Mouse (Mus musculus): ENCODE measurements at regions not wholly inside any gene's neighbourhood (a gene's known extent, or its start where the extent isn't known, plus 50 kb on each side); places are given as distances from the start of the nearest gene placed in this dataset.

- no peak for DNase-seq (ENCODE audit: low spot score)
These were observed 1345.4 kb upstream of the Dsel start for GRCm38 (mm10) chr1:113210095-113210494.

GRCm38 (mm10) chr1:113204019-113204418, 1339.3 kb upstream of the Dsel start:
- DNase-seq (ENCODE audit: low spot score), result no peak

GRCm38 (mm10) chr1:113194116-113194812, 1329.5 kb upstream of the Dsel start:
- DNase-seq (ENCODE audit: low spot score), result no peak

GRCm38 (mm10) chr1:113163173-113163572, 1298.5 kb upstream of the Dsel start:
- DNase-seq (ENCODE audit: low spot score), result no peak
